Mouse (Mus musculus): ENCODE measurements around the gene Cdc25b. TPM values are rescaled to one million over a fixed set of nuclear protein-coding genes. Genes with fewer than 3 reads are reported as not detected.
"Not testable (repeated sequence)": the region's sequence is repeated elsewhere in the genome, so short reads cannot be mapped to it uniquely, and the experiment has no call there.

The Cdc25b gene
- polyA plus RNA-seq, 1 experiment from 2014 or later: 51.8 TPM

DNA sequence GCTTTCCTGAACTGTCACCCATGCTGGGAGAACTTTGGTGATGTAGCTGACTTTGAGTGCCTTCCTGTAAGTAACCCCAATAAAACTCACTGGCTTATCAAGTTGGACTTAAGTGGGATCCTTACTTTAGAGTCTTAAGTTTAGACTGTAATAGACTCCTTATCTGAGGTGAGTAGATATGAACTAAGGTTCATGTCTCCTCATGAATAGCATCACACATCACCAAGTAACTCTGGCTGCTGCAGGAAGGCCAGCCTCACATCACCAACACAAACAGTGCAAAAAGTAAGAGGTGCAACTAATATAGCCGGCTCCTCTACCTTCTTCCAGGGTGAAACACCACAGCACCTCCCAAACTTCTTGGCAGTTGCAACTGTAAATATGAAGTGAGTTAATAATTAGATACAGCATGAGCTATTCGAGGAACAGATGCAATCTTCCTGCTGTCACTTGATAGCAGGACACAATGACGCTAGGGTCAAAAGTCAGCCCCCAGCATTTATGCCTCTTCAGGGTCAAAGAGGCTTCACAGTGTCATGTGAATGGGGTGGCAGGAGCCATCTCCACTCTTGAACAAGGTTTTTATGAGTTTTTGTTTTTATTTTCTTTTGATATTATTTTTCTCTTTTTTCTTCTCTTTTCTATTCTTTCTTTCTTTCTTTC lies 35.2 kb downstream of the Cdc25b start:
- H3K4me1 ChIP-seq (replicated peaks; ENCODE audit: control insufficient read depth, insufficient read depth, low read length): no peaks in the 10 kb centered on the region
- no peak overlapping the region for H3K9ac ChIP-seq (ENCODE audit: low read length)
- no peak overlapping the region for H3K27ac ChIP-seq (ENCODE audit: low read depth)
- H3K9me3 ChIP-seq (ENCODE audit: control insufficient read depth, low read length): no peaks in the 10 kb centered on the region
- ATAC-seq (replicated peaks; ENCODE audit: low FRiP score, low TSS enrichment, low read depth) (no peak), DNase-seq (ENCODE audit: low spot score) (no peak)
- H3K36me3 ChIP-seq (ENCODE audit: control insufficient read depth, insufficient read depth, low read length): no peaks in the 10 kb centered on the region
- H3K27me3 ChIP-seq (replicated peaks; ENCODE audit: control insufficient read depth, insufficient read depth, low read length): no peaks in the 10 kb centered on the region
- no peak overlapping the region for H3K4me2 ChIP-seq (ENCODE audit: low read length)
- no peak overlapping the region for H3K4me3 ChIP-seq (ENCODE audit: low read depth, low read length)
- WGBS: 71% methylated on average over 3 of the region's 3 CpGs

DNA sequence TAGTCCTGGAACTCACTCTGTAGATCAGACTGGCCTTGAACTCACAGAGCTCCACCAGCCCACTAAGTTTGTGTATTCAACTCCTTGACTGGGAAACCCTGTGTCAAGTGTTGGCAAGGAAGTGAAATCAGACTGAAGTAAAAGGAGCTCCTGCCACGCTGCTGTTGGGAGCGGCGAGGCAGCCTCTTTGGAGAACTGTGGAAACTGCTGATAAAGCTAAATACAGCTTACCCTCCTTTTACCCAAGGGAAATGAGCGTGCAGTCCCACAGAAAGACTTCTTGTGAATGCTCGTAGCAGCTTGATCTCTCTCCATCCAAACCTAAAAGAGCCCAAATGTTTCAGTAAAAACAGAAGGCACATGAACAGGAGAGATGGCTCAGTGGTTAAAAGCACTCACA lies 35.8 kb downstream of the Cdc25b start:
- DNase-seq (ENCODE audit: low spot score): no peak
- no peak overlapping the region for H3K27ac ChIP-seq (ENCODE audit: low read depth)
- no peak overlapping the region for H3K9ac ChIP-seq (ENCODE audit: low read length)
- H3K27me3 ChIP-seq (replicated peaks; ENCODE audit: control insufficient read depth, insufficient read depth, low read length): no peaks in the 10 kb centered on the region
- no peak overlapping the region for H3K4me2 ChIP-seq (ENCODE audit: low read length)
- no peak overlapping the region for H3K4me3 ChIP-seq (ENCODE audit: low read depth, low read length)
- H3K9me3 ChIP-seq (ENCODE audit: control insufficient read depth, low read length): no peaks in the 10 kb centered on the region
- no peak for ATAC-seq (replicated peaks; ENCODE audit: low FRiP score, low TSS enrichment, low read depth)
- WGBS: 60% methylated on average over 5 of the region's 5 CpGs
- no peaks in the 10 kb centered on the region for H3K4me1 ChIP-seq (replicated peaks; ENCODE audit: control insufficient read depth, insufficient read depth, low read length)
- no peaks in the 10 kb centered on the region for H3K36me3 ChIP-seq (ENCODE audit: control insufficient read depth, insufficient read depth, low read length)

DNA sequence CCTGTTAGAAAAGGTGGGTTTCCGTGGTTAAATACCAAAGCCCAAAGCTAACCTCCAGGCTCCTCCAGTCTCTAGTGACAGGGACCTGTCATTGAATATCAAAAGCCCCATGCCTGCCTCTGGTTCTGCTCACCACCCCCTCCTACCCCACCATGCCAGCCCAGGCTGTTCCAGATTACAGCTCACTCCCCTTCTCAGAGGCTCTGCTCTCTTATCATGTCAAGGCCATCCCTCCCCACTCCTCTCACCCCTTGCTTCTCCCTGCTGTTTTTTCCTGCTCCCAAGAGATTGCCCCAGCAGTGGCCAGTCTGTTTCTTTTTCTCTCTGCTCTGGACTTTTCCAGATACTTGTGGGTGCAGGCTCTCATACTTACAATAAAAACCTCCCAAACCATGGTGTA lies 36.8 kb downstream of the Cdc25b start:
- Histone ChIP-seq H3K27me3 (replicated peaks; ENCODE audit: control insufficient read depth, insufficient read depth, low read length) (no peaks in the 10 kb centered on the region), H3K36me3 (ENCODE audit: control insufficient read depth, insufficient read depth, low read length) (no peaks in the 10 kb centered on the region), H3K4me2 (ENCODE audit: low read length) (no peak overlapping the region), H3K4me1 (replicated peaks; ENCODE audit: control insufficient read depth, insufficient read depth, low read length) (no peaks in the 10 kb centered on the region), H3K9ac (ENCODE audit: low read length) (no peak overlapping the region), H3K27ac (ENCODE audit: low read depth) (no peak overlapping the region), H3K4me3 (ENCODE audit: low read depth, low read length) (no peak overlapping the region), H3K9me3 (ENCODE audit: control insufficient read depth, low read length) (no peaks in the 10 kb centered on the region)
- 71% methylated on average over 1 of the region's 1 CpGs for WGBS
- ATAC-seq (replicated peaks; ENCODE audit: low FRiP score, low TSS enrichment, low read depth) (no peak), DNase-seq (ENCODE audit: low spot score) (no peak)

DNA sequence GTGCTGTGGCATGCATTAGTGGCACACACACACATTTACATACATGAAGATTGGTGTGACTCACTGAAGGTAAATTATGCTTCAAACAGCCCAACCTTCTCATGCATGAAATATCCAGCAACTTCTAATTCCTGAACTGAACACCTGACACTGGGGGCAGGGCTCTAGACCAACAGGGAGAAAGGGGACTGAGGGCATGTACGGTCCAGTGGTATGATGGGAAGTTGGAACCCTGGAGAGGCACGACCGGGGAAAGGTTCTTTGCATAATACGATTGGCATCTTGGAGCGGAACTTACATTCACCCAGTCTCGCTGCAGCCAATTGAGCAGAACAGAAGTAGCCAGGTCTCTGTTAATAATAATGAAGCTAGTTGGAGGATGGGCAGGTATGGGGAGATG lies 38.4 kb downstream of the Cdc25b start:
- no peaks in the 10 kb centered on the region for H3K27me3 ChIP-seq (replicated peaks; ENCODE audit: control insufficient read depth, insufficient read depth, low read length)
- H3K4me3 ChIP-seq (ENCODE audit: low read depth, low read length): no peak overlapping the region
- ATAC-seq (replicated peaks; ENCODE audit: low FRiP score, low TSS enrichment, low read depth) (no peak), DNase-seq (ENCODE audit: low spot score) (no peak)
- no peaks in the 10 kb centered on the region for H3K4me1 ChIP-seq (replicated peaks; ENCODE audit: control insufficient read depth, insufficient read depth, low read length)
- no peaks in the 10 kb centered on the region for H3K36me3 ChIP-seq (ENCODE audit: control insufficient read depth, insufficient read depth, low read length)
- no peak overlapping the region for H3K9ac ChIP-seq (ENCODE audit: low read length)
- H3K9me3 ChIP-seq (ENCODE audit: control insufficient read depth, low read length): no peaks in the 10 kb centered on the region
- WGBS: 91% methylated on average over 6 of the region's 6 CpGs
- no peak overlapping the region for H3K4me2 ChIP-seq (ENCODE audit: low read length)
- no peak overlapping the region for H3K27ac ChIP-seq (ENCODE audit: low read depth)

DNA sequence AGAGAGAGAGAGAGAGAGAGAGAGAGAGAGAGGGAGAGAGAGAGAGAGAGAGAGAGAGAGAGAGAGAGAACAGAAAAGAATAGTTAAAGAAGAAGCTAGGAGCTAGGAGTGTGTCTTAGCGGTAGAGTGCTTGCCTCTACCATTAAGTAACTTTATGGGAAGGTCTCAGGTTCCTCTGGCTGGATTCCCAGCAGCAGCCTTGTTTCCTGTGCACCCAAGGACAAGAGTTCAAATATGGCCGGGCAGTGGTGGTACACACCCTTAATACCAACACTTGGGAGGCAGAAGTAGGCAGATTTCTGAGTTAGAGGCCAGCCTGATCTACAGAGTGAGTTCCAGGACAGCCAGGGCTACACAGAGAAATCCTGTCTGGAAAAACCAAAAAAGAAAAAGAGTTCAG lies 39.9 kb downstream of the Cdc25b start:
- ATAC-seq (replicated peaks; ENCODE audit: low FRiP score, low TSS enrichment, low read depth); H3K9me3 ChIP-seq (ENCODE audit: control insufficient read depth, low read length); H3K36me3 ChIP-seq (ENCODE audit: control insufficient read depth, insufficient read depth, low read length); H3K4me2 ChIP-seq (ENCODE audit: low read length); H3K9ac ChIP-seq (ENCODE audit: low read length); H3K27me3 ChIP-seq (replicated peaks; ENCODE audit: control insufficient read depth, insufficient read depth, low read length); H3K4me1 ChIP-seq (replicated peaks; ENCODE audit: control insufficient read depth, insufficient read depth, low read length); H3K4me3 ChIP-seq (ENCODE audit: low read depth, low read length); H3K27ac ChIP-seq (ENCODE audit: low read depth); DNase-seq (ENCODE audit: low spot score): not testable (repeated sequence)
- 80% methylated on average over 2 of the region's 2 CpGs for WGBS

DNA sequence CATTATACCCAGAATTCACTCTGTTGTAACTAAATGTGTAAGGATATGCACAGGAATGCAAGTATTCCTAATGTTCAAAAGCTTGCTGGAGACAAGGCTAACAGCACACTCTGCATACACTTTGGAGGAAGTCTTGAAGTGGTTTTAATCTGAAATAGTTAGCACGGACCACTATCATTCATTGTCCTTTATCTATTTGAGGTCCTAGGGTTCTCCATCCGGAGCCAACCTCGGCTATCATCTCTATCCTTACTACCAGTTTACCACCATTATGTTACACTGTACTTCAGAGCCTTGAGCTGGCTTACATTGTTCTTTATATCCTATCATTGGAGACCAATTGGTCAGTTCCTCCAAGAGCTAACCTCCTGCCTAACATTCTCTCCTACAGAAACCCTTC lies 40.5 kb downstream of the Cdc25b start:
- Histone ChIP-seq H3K27me3 (replicated peaks; ENCODE audit: control insufficient read depth, insufficient read depth, low read length) (no peaks in the 10 kb centered on the region), H3K27ac (ENCODE audit: low read depth) (no peak overlapping the region), H3K9me3 (ENCODE audit: control insufficient read depth, low read length) (no peaks in the 10 kb centered on the region), H3K9ac (ENCODE audit: low read length) (no peak overlapping the region), H3K36me3 (ENCODE audit: control insufficient read depth, insufficient read depth, low read length) (no peaks in the 10 kb centered on the region), H3K4me2 (ENCODE audit: low read length) (no peak overlapping the region), H3K4me3 (ENCODE audit: low read depth, low read length) (no peak overlapping the region), H3K4me1 (replicated peaks; ENCODE audit: control insufficient read depth, insufficient read depth, low read length) (no peaks in the 10 kb centered on the region)
- WGBS: 83% methylated on average over 3 of the region's 3 CpGs
- DNase-seq (ENCODE audit: low spot score): no peak
- no peak for ATAC-seq (replicated peaks; ENCODE audit: low FRiP score, low TSS enrichment, low read depth)

DNA sequence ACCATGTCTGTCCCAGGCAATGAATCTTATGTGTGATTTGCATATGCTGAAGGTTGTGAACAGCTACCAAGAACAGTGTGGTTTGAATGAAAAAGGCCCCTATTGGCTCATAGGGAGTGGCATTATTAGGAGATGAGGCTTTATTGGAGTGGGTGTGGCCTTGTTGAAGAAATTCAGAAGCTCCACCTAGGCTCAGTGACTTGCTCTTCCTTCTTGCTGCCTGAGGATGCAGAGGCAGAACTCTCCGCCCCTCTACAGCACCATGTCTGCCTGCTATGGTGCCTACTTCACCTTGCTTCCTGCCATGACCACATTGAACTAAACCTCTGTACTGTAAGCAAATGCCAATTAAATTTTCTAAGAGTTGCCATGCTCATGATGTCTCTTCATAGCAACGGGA lies 45.8 kb downstream of the Cdc25b start:
- ATAC-seq (replicated peaks; ENCODE audit: low FRiP score, low TSS enrichment, low read depth): no peak
- H3K9me3 ChIP-seq (ENCODE audit: control insufficient read depth, low read length): no peaks in the 10 kb centered on the region
- no peak overlapping the region for H3K9ac ChIP-seq (ENCODE audit: low read length)
- no peak overlapping the region for H3K4me2 ChIP-seq (ENCODE audit: low read length)
- peaks cover 18% of the 10 kb centered on the region for H3K4me1 ChIP-seq (replicated peaks; ENCODE audit: control insufficient read depth, insufficient read depth, low read length)
- no peaks in the 10 kb centered on the region for H3K36me3 ChIP-seq (ENCODE audit: control insufficient read depth, insufficient read depth, low read length)
- H3K4me3 ChIP-seq (ENCODE audit: low read depth, low read length): no peak overlapping the region
- no peaks in the 10 kb centered on the region for H3K27me3 ChIP-seq (replicated peaks; ENCODE audit: control insufficient read depth, insufficient read depth, low read length)
- DNase-seq (ENCODE audit: low spot score): no peak
- H3K27ac ChIP-seq (ENCODE audit: low read depth): no peak overlapping the region
- WGBS: 68% methylated on average over 2 of the region's 2 CpGs

DNA sequence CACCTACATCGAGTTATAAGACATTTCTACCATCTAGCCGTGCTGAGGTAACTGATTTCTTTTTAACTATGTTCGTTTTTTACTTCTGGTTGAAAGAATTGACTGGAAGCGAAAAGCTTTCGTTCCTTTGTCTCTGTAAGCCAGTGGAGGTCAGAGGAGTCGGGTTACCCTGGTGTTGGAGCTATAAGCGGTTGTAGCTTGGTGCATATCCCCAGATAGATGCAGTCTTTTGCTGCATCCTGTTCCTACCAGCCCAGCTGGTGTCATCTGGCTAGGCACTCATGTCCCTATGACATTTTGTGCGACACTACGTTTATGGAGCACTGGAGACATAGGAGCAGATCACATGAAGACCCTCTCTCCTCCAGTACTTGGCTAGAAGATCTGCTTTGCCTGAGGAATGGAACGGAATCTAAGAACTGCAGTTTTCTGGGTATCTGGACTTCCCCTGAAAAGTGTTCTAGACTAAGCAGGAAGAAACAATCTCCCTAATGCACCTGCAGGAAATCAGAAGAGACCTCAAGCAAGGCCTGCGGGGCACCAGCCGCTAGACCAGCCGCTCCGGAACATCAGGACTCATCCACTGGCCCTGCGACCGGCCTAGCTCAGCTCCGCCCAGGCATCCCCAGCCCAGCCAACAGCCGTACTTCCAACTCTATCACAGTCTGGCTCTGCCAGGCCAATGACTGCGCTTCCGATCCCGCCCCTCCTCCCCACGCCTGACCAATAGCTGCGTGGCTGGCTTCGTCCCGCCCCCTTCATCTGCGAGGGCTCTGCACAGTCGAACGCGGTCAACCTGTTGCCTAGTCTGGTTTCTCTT lies 46.8 kb downstream of the Cdc25b start, which contains the start of gene Mavs:
Gene Mavs, plus strand, starts transcription at position 757 of the 820 bp plus-strand sequence.
- H3K27me3 ChIP-seq (replicated peaks; ENCODE audit: control insufficient read depth, insufficient read depth, low read length): no peaks in the 10 kb centered on the region
- ATAC-seq (replicated peaks; ENCODE audit: low FRiP score, low TSS enrichment, low read depth) (peak; percentile 100), DNase-seq (ENCODE audit: low spot score) (peak; percentile 96)
- peak within 1 kb of the TSS; percentile 97 for H3K4me2 ChIP-seq (ENCODE audit: low read length)
- 14% methylated on average over 29 of the region's 29 CpGs for WGBS
- peak within 1 kb of the TSS; percentile 67 for H3K4me3 ChIP-seq (ENCODE audit: low read depth, low read length)
- H3K9ac ChIP-seq (ENCODE audit: low read length): peak within 1 kb of the TSS; percentile 69
- H3K4me1 ChIP-seq (replicated peaks; ENCODE audit: control insufficient read depth, insufficient read depth, low read length): peaks cover 18% of the 10 kb centered on the region
- H3K9me3 ChIP-seq (ENCODE audit: control insufficient read depth, low read length): no peaks in the 10 kb centered on the region
- peaks cover under 1% of the 10 kb centered on the region; the same call in 1 of the 2 replicates for H3K36me3 ChIP-seq (ENCODE audit: control insufficient read depth, insufficient read depth, low read length)
- peak within 1 kb of the TSS; percentile 16; the same call in 1 of the 2 replicates for H3K27ac ChIP-seq (ENCODE audit: low read depth)

Measured in intestine, embryonic 14.5 days (tissue).